Mouse (Mus musculus): ENCODE results near the gene Vasp.

Gene Vasp

GRCm38 (mm10) chr7:19269721-19270441 is 1.7 kb downstream of the Vasp start:
- peak; percentile 76 for DNase-seq

GRCm38 (mm10) chr7:19268993-19269681 is 2.5 kb downstream of the Vasp start:
- no peak for DNase-seq

- DNase-seq = no peak
These were observed 4.6 kb downstream of the Vasp start for GRCm38 (mm10) chr7:19267051-19267450.

GRCm38 (mm10) chr7:19265928-19266822 is 5.4 kb downstream of the Vasp start:
- peak; percentile 51 for DNase-seq

DNA sequence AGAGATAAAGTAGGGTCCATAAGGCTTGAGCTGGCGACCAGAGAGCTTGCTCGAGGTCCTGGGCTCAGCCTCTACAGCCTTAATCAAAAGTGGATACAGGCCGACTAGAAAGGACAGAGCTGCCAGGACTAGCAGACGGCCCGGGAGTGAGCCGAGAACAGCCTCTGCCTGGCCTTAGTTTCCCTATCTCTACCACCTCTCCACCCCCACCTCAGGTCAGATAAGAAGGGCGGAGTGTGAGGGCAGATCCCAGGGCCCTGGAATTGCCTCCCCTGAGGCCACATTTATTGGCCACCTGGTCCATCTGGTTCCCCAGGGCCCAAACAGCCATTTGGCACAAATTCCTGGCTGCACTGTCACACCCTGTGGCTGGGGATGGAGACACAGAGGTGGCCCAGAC is 6.5 kb downstream of the Vasp start:
- peak; percentile 84 for DNase-seq

- no peak for DNase-seq
These were observed 13.3 kb downstream of the Vasp start for GRCm38 (mm10) chr7:19258336-19258735.

DNA sequence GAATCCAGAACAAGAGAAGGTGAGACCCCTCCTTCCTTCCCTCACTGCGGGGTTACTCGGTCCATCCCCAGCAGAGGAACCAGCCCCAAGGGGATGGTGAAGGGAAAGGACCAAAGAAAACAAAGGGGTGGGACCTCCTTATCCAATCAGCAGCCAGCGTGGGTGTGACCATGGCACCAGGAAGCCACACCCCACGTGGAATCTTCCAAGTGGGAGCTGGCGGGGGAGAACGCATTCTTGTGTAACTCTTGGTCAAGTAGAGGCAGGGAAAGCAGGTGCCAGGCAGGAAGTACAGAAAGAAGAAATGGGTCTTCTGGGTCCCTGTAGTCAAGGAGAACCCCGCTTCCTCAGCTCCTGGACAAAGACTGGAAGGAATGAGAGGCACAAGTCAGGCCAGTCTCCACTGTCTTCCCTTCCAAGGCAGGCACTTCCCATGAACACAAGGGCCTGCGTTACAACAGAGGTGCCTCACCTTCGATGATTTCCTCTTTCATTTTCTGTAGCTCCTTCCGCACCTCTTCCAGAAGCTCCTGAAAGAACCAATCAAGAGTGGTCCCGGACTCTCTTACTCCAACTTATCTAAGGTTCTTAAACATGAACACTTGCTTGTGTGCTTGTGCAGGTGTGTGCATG is 14.1 kb downstream of the Vasp start:
- peak; percentile 92 for DNase-seq

DNA sequence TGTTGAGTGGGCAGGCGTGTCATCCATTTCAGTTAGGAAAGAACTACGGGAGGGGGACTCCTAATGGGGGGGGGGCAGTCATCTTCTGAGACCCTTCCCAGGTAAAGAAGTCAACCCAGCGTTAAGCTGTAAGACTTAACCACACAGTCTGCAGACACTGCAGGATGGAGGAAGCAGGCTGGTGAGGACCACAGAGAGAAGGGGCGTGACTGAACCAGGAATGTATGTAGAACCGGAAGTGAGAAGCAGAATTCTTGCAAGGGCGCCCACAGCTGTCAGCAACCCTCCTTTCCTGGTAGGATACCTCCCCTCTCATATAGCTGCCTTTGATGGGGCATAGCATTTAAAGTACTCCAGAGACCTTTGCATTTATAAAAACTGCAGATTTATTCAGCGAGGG is 15.1 kb downstream of the Vasp start:
- DNase-seq = no peak

- DNase-seq = no peak
These were observed 16.2 kb downstream of the Vasp start for GRCm38 (mm10) chr7:19255395-19255794.

DNA sequence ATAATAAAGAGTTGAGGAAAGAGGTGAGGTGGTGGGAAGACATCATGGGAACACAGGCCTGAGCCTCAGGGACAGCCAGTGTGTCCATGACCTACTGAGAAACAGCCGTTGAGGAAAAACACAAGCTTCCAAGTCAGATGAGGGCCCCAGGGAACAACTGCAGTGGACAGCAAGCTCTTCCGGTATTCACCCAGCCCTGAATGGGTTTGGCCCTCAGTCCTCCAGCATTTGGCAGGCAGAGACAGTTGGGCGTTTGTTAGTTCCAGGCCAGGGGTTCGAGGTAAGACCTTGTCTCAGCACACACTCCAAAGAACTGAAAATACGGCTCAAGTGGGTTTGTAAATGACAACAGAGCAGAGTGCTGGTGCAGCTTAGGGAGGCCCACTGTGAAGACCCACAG is 18.2 kb downstream of the Vasp start:
- DNase-seq = no peak

- DNase-seq = no peak
These were observed 19.5 kb downstream of the Vasp start for GRCm38 (mm10) chr7:19252078-19252477.

- DNase-seq = no peak
These were observed 24.1 kb downstream of the Vasp start for GRCm38 (mm10) chr7:19247511-19247910.

- peak; percentile 77 for DNase-seq
These were observed 24.8 kb downstream of the Vasp start for GRCm38 (mm10) chr7:19246855-19247254.

- no peak for DNase-seq
These were observed 26.5 kb downstream of the Vasp start for GRCm38 (mm10) chr7:19245083-19245482.

DNA sequence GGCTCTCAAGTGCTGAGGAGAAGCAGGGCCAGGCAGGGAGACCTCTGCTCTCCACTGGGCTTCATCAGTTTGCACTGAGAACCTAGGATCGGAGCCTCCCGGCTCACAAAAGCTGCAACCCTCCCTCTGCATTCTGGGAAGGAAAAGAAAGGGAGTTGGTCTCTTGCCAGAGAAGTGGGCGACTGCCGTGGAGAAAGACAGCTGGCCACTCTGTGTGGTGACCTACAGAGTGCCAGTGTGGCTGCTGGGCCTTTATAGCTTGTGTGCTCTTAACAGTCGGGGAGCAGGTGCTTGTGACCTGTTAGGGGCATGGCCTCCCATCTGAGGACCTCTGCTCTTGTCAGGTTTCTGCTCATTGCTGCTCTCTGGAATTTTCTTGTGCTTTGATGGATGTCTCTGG is 27.8 kb downstream of the Vasp start:
- no peak for DNase-seq

DNA sequence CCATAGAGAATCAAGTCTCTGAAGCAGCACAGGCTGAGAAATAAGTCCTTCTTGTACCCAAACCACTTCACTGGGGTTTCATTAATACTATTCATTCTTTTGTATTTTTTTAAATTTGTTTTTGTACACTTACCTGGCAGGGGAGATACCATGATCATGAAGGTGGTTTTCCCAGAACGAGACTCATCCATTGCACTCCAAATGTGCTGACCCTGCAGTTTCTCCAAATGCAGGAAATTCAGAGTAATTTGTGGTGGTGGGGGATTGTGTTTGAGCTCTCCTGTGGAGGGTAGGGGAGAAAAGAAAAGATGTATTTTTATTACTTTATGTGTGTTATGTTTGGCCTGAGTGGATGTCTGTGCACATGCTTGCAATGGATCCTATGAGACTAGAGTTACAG is 29.6 kb downstream of the Vasp start:
- no peak for DNase-seq

DNA sequence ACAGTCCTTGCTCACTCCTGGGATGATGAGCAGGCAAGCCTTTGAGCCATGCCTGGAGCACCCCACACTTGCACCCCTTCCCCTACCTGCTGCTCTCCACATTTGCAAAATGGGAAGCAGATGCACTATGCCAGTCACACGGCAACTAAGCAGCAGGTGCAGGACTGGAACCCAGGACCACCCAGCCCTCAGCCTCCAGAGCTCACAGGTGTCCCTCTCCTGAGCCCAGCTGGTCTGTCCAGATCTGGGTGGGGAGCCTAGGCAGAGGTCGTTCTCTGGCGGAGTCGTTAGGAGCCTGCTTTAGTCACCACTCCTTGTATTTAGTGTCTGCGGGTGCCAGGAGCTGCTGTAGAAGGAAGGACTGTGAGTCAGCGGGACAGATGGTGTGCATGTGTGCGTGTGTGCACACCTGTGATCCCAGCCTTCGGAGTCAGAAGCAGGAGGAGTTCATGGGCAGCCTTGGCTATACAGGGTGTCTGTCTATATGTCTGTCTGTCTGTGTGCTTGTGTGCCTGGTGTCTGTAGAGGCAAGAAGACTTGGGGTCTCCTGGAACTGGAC is 30.6 kb downstream of the Vasp start:
- DNase-seq = no peak

- peak; percentile 77 for DNase-seq
These were observed 31.6 kb downstream of the Vasp start for GRCm38 (mm10) chr7:19239986-19240385.

GRCm38 (mm10) chr7:19239423-19239822 is 32.2 kb downstream of the Vasp start:
- DNase-seq = peak; percentile 94

- no peak for DNase-seq
These were observed 33.3 kb downstream of the Vasp start for GRCm38 (mm10) chr7:19238344-19238743.

DNA sequence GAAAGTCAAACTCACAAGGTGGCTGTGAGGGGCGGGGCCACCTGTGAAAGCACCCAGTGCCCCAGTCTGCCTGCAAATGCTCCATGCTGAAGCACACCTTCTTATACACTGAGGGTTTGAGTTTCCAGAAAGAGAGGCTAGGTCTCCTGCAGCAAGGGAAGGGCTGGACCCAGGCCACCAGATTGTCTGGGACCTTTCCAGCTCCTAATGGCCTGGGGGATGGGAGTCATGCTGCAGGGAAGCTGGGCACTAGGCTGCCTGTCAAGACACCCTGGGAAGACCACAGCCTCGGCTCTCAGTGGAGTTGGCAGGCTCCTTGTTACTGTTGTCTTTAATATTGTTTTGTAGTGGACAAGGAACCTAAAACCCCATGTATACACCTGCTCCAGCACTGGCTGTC is 35.2 kb downstream of the Vasp start:
- DNase-seq = no peak

DNA sequence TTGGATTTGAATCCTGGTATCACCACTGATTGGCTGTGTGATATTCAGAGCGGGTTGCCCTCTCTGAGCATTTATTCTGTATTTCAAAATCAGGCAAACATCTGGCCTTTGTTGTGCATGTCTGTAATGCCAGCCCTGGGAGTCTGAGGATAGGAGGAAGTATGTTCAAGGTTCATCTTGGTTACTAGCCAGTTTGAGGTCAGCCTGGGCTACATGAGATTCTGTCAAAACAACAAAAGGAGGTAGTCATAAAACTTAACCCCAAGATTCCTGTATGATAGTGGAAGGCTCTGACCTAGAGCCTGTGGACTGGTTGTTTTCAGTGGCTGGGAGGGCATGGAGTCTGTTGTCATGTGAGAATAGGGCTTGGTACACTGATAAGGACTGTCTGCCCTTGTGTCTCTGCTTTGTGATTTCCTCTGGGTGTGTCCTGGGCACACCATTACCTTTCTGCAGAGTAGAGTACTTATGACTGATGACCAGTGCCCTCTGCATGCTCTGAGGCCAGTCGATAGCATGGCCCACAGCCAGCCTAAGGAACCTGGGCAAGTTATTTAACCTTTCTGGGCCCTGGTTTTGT is 36.4 kb downstream of the Vasp start:
- DNase-seq = no peak

Data from liver (tissue).